Mouse (Mus musculus) adrenal gland, postnatal 36 days (tissue): Measurements from ENCODE around the gene Kcnh4. TPM values are rescaled to one million over a fixed set of nuclear protein-coding genes. Genes with fewer than 3 reads are reported as not detected.
A peak's percentile ranks its signal among the peaks of the same experiment; 100 is the strongest.

Experiments used
- DNase-seq, 2 experiments: peaks; one replicate each; pipeline ENCODE4 v3.0.0; 2021; ENCODE audit warnings: mixed read lengths in 1 of 2
- long read RNA-seq, 2 experiments: library from polyadenylated mRNA; stranded (forward); transcript quantifications; one replicate each; pipeline ENCODE4 v2.0.0; 2021; ENCODE audit warnings: borderline sequencing depth in 2 of 2
- total RNA-seq, 2 experiments: library from RNA; stranded (reverse); gene quantifications; 2 replicates each; pipeline ENCODE4 v1.2.3; 2021

Gene Kcnh4
- total RNA-seq: under 1 TPM; 0.10 to 0.13 TPM
- long read RNA-seq, experiment 1: 0 reads
- long read RNA-seq, experiment 2: 0 reads

GRCm38 (mm10) chr11:100759611-100760233, at the start of gene Kcnh4:
Gene Kcnh4 (minus strand): TSS chr11:100759942.
- peak; percentile 65 to 70 for DNase-seq

DNA sequence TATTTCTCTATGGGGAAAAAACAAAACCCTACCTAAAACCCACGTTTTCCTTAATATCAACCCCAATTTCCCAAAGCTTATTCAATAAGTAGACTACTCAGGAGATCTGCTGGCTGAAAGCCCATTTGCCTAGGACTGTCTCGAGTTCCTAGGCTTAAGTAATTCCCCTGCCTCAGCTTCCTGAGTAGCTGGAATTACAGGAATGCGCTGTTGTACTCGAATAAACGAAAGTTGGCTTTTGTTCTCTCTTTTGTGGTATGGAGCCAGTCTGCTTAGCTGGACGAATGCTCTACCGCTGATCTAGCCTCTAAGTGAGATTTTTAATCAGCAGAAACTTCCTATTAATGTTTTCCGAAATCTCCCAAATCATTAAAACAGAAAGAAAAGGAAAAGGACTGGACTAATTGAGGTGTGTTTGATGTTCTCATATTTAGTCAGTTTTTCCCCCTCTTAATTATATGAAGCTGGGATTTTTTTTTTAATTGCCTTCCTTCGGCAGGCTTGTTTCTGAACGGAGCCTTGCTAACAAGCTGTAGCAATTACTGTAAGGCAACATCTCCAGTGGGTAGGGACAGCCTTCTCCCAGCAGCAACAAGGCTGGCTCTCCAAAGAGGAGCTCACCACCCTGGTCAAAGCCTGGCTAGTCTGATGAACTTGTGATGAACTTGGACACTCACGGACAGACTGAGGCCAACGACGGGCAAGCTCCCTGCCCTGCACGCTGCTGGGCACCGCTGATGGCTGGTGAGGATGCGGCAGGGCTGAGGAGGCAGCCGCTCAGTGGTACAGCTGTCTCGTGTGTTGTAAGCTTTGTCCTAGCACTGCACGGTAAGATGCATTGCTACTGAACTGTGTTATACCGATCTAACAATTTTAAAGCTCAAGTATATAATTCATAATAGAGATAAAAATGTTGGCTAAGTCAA, 46.9 kb upstream of the Kcnh4 start:
- no peak for DNase-seq

DNA sequence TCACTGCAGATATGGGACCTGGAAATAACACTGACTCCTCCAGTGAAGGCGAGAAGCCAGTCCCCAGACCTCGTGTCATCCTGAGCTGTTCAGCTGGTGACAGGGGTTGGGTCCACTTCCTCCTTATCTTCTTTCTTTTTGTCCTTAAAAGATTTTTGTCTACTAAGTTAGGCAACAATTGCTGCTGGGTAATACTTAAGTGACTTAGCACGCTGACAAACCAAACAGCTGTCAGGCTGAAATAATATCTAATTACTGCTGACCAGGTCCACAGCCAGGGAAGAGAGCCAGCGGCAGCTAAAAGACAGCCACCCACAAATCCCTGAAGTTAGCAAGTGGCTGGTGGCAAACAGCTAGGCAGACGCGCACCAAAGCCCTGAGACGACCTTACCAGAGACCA, 45.8 kb upstream of the Kcnh4 start:
- no peak for DNase-seq

- no peak for DNase-seq
These were observed 44.7 kb upstream of the Kcnh4 start for GRCm38 (mm10) chr11:100804409-100804808.

GRCm38 (mm10) chr11:100799426-100799825, 39.7 kb upstream of the Kcnh4 start:
- DNase-seq: peak; percentile 67 to 77

- DNase-seq: no peak
These were observed 36.8 kb upstream of the Kcnh4 start for GRCm38 (mm10) chr11:100796585-100796984.

DNA sequence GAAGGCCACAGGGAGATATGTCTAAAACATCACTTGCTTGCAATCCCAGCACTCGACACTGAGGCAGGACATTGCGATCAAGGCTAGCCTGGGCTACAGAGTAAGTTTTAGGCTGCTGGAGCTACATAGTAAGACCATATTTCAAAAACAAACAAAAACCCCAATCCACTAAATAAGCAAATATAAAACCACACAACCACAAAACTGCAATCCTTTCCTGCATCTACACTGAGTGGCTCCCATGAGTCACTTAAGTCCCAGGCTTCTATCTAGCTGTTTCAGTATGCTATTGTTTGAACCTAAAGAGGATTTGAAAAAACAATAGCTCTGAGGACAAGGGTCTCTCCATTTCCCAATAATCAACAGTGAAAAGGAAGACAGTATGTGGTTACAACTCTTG, 35.6 kb upstream of the Kcnh4 start:
- DNase-seq: no peak

DNA sequence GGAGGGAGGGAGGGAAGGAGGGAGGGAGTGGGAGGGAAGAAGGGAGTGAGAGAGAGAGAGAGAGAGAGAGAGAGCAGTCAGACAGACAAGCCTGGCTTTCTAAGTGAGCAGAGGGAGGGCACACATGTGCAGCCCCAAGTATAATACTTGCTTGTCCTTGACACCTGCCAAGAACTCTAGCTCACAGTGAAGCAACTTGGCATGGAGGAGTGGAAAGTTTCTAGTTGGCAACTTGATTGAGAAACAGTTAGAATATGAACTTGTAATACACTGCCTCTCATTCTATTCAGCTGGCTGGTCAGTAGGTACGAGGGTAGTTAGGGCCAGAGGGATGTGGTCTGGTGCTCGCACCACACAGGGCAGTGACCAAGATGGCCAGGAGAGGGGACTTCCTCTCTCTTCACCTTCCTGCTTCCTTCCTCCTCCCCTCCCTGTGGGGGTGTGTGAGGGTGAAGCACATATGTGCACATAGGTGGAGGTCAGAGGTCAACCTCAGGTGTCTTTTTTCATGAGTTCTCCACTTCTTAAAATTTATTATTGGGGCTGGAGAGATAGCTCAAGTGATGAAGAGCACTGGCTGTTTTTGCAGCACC, 31.8 kb upstream of the Kcnh4 start:
- DNase-seq: peak; percentile 68 to 69

- DNase-seq: peak; percentile 75 to 79
These were observed 30.9 kb upstream of the Kcnh4 start for GRCm38 (mm10) chr11:100790644-100791043.

DNA sequence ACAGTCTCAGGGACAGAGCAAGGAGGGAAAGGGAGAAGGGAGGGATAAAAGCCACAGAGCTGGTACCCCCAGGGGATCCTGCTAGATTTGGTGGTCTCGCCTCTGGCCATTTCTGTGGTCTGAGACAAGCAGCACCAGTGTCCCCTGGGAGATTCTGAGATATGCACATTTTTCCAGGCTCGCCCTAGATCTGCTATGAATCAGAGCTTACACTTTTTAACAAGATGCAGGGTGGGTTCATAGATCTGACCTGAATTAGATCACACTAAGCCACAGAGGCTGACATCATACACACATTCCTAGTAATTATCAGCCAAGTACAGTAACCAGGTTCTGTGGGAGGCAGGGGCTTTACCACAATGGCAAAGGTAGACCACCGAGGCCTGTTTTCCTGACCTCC, 30.0 kb upstream of the Kcnh4 start:
- DNase-seq: no peak

DNA sequence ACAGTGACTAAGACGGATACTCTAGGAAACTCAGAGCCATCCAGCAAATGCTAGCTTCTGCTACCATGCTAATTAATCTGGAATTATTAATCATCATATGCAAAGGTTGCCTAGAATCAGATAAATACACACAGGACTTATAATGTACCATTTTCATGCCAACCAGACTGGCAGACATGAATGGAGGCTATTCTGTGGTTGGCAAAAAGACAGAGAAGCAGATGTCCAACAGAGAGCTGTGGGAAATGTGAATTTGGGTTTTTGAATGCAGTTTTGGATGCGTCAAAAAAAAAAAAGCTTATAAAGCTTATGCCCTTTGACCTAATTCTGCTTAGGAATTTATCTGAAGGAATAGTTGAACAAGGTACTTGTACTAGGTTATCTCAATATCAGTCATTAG, 26.0 kb upstream of the Kcnh4 start:
- DNase-seq: no peak

GRCm38 (mm10) chr11:100784286-100784685, 24.5 kb upstream of the Kcnh4 start:
- DNase-seq: no peak

GRCm38 (mm10) chr11:100782568-100782967, 22.8 kb upstream of the Kcnh4 start:
- DNase-seq: no peak

GRCm38 (mm10) chr11:100781763-100782475, 22.2 kb upstream of the Kcnh4 start:
- DNase-seq: no peak

GRCm38 (mm10) chr11:100780247-100780646, 20.5 kb upstream of the Kcnh4 start:
- peak; percentile 50 to 67 for DNase-seq

- no peak for DNase-seq
These were observed 18.3 kb upstream of the Kcnh4 start for GRCm38 (mm10) chr11:100778069-100778468.

DNA sequence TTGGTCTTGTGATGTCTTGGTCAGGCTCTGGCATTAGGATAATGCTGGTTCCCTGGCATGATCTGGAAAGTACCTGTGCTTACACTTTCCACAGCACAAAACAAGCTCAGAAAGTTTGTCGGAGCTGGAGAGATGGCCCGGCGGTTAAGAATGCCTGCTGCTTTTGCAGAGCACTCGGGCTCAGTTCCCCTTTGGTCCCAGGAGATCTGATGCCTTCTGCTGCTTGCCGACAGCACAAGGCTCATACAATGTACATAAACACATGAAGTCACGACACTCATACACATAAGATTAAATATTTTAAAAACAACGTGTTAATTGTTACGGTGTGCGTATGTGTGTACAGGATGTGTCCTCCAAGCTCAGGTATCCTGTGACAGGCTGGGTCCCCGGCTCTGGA, 16.2 kb upstream of the Kcnh4 start:
- DNase-seq: no peak

DNA sequence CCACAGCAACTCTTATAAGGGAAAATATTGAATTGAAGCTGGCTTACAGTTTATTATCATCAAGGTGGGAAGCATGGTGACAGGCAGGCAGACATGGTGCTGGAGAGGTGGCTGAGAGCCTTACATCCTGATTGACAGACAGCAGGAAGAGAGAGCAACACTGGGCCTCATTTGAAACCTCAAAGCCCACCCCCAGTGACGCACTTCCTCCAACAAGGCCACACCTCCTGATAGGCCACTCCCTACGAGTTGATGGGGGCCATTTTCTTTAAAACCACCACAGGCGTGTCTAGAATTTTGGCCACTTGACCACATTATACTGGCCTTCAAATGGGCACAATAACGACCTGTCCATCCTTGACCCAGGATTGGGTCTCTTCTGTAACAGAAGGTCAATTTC, 14.5 kb upstream of the Kcnh4 start:
- no peak for DNase-seq

GRCm38 (mm10) chr11:100770646-100771408, 11.1 kb upstream of the Kcnh4 start, which contains the start of gene Ghdc:
Gene Ghdc (minus strand): TSS chr11:100770957.
- peak; percentile 91 to 95 for DNase-seq

DNA sequence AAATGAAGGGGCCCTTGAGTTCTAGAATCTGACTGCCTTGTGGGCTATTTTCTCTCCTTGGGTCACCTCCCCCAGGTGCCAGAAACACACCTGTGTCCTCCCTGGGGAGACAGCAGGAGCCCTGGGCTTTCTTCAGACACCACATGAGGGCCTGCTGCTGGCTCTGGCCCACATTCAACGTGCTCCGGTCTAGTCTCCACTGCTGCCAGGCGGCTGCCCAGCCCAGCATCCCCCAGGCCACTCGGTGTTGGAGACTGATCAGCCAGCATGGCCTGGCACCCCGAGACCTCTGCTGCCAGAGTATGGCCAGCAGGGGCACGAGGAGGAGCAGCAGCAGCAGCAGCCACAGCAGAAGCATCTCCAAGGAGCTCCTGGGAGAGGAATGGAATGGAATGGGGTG, 10.2 kb upstream of the Kcnh4 start:
- no peak for DNase-seq

- no peak for DNase-seq
These were observed 8.1 kb upstream of the Kcnh4 start for GRCm38 (mm10) chr11:100767871-100768270.
